Mouse (Mus musculus) gastrocnemius, postnatal 10 days (tissue): Measurements from ENCODE around the gene Stat4. TPM values are rescaled to one million over a fixed set of nuclear protein-coding genes. Genes with fewer than 3 reads are reported as not detected.
A peak's percentile ranks its signal among the peaks of the same experiment; 100 is the strongest.

Experiments used
- DNase-seq: peaks from one replicate; pipeline ENCODE4 v3.0.0; 2021; ENCODE audit warnings: mixed read lengths
- total RNA-seq, 2 experiments: library from RNA; stranded (reverse); gene quantifications; 2 replicates each; pipeline ENCODE4 v1.2.3; 2021

The Stat4 gene
- total RNA-seq, 2 experiments from 2014 or later = 0.12 to 0.43 TPM

GRCm38 (mm10) chr1:52111217-52111616 lies 124.3 kb downstream of the Stat4 start:
- no peak for DNase-seq

GRCm38 (mm10) chr1:52112301-52112700 lies 125.4 kb downstream of the Stat4 start:
- DNase-seq = no peak

- no peak for DNase-seq
Observed at GRCm38 (mm10) chr1:52113067-52113665, 126.2 kb downstream of the Stat4 start.

GRCm38 (mm10) chr1:52113666-52114069 lies 126.7 kb downstream of the Stat4 start:
- peak; percentile 99 for DNase-seq

GRCm38 (mm10) chr1:52116441-52116840 lies 129.5 kb downstream of the Stat4 start:
- no peak for DNase-seq

- no peak for DNase-seq
Observed at GRCm38 (mm10) chr1:52117777-52118176, 130.8 kb downstream of the Stat4 start.

- peak; percentile 84 for DNase-seq
Observed at GRCm38 (mm10) chr1:52118860-52119591, 132.1 kb downstream of the Stat4 start, which contains the start of gene Stat1. TSS of gene Stat1 (plus strand) at chr1:52119440.

- DNase-seq = peak; percentile 20
Observed at GRCm38 (mm10) chr1:52119691-52120090, 132.7 kb downstream of the Stat4 start.

GRCm38 (mm10) chr1:52120191-52120590 lies 133.2 kb downstream of the Stat4 start:
- no peak for DNase-seq

GRCm38 (mm10) chr1:52121052-52121451 lies 134.1 kb downstream of the Stat4 start:
- no peak for DNase-seq

- no peak for DNase-seq
Observed at GRCm38 (mm10) chr1:52124818-52125217, 137.9 kb downstream of the Stat4 start.

- DNase-seq = no peak
Observed at GRCm38 (mm10) chr1:52127350-52127749, 140.4 kb downstream of the Stat4 start.

GRCm38 (mm10) chr1:52129794-52130193 lies 142.8 kb downstream of the Stat4 start:
- no peak for DNase-seq

GRCm38 (mm10) chr1:52131787-52132377 lies 144.9 kb downstream of the Stat4 start:
- DNase-seq = no peak

GRCm38 (mm10) chr1:52133254-52133653 lies 146.3 kb downstream of the Stat4 start:
- DNase-seq = no peak

- no peak for DNase-seq
Observed at GRCm38 (mm10) chr1:52137292-52137691, 150.3 kb downstream of the Stat4 start.

GRCm38 (mm10) chr1:52140534-52140933 lies 153.6 kb downstream of the Stat4 start:
- no peak for DNase-seq

- DNase-seq = no peak
Observed at GRCm38 (mm10) chr1:52141482-52141881, 154.5 kb downstream of the Stat4 start.

- no peak for DNase-seq
Observed at GRCm38 (mm10) chr1:52142117-52142516, 155.2 kb downstream of the Stat4 start.

- no peak for DNase-seq
Observed at GRCm38 (mm10) chr1:52143191-52143590, 156.2 kb downstream of the Stat4 start.

GRCm38 (mm10) chr1:52143596-52144156 lies 156.7 kb downstream of the Stat4 start:
- DNase-seq = no peak

GRCm38 (mm10) chr1:52144907-52145306 lies 158.0 kb downstream of the Stat4 start:
- DNase-seq = no peak
